Mouse (Mus musculus): ENCODE measurements around the gene Cables2. TPM values are rescaled to one million over a fixed set of nuclear protein-coding genes. Genes with fewer than 3 reads are reported as not detected.

Cables2 gene
- total RNA-seq, 1 experiment = 13.4 TPM

DNA sequence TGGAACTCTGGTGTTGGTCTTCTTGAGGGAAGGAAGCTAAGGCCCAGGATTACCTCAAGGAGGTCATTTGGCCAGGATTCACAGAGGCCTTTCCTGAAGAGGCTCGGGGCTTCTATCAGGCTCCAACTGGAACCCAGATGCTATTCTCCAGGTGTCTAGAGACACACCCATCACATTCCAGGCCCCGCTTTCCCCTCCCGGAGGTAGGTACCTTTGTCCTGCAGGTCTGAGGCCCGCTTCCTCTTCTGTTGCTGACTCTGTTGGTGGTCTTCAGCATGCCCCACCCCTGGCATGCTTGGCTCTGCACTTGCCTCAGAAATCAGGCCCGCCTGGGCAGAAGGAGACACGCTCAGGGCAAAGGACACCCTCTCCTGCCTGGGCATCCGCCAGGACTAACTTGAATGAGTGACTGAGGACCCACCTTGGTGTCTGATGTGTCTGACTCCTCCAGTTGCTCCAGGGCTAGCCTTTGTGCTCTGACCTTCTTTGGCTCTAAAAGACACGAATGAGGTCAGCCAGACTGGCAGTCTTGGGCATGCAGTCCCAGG is 4.6 kb upstream of the Cables2 start:
- Histone ChIP-seq H3K27ac (ENCODE audit: insufficient read depth, low read depth, low read length, poor library complexity, severe bottlenecking) (peak overlapping the region; percentile 28; the same call in 1 of the 2 replicates), H3K9me3 (ENCODE audit: control insufficient read depth, insufficient read depth, low read depth, low read length) (no peaks in the 10 kb centered on the region), H3K36me3 (ENCODE audit: control insufficient read depth, insufficient read depth, low read length, poor library complexity, severe bottlenecking) (no peaks in the 10 kb centered on the region; the same call in 1 of the 2 replicates), H3K4me1 (ENCODE audit: control insufficient read depth in 2 of 2, insufficient read depth in 2 of 2, low read length in 2 of 2, poor library complexity in 1 of 2) (peaks cover 0 to 35% of the 10 kb centered on the region in 2 experiments; a peak in 3 of 4 replicates), H3K4me3 (ENCODE audit: insufficient read depth in 1 of 2, low read depth in 1 of 2, low read length in 2 of 2, poor library complexity in 1 of 2, severe bottlenecking in 1 of 2) (no peak overlapping the region), H3K9ac (ENCODE audit: insufficient read depth, low read depth, low read length, poor library complexity, severe bottlenecking) (no peak overlapping the region)
- in situ Hi-C loops (cut with MboI; ENCODE audit: low sequenced_read_pairs in 2 of 2, unreplicated experiment in 2 of 2) = loop anchor here in 1 of 2 experiments (10.0 kb wide), 1 partner anchor 67 kb away; no protein-coding TSS in a partner anchor
- TF ChIP-seq CHD2 (IDR thresholded peaks at IDR 0.05; ENCODE audit: low read depth, low read length) (no peak), ZNF384 (IDR thresholded peaks at IDR 0.05; ENCODE audit: low read depth, low read length) (no peak), MAFK (IDR thresholded peaks at IDR 0.05; ENCODE audit: insufficient read depth, low read depth, low read length) (no peak), HCFC1 (IDR thresholded peaks at IDR 0.05; ENCODE audit: borderline replicate concordance, insufficient read depth, low read length) (no peak), ZC3H11A (IDR thresholded peaks at IDR 0.05; ENCODE audit: borderline replicate concordance, low read depth, low read length) (no peak)
- no peak for DNase-seq (ENCODE audit: low read depth, low spot score)

DNA sequence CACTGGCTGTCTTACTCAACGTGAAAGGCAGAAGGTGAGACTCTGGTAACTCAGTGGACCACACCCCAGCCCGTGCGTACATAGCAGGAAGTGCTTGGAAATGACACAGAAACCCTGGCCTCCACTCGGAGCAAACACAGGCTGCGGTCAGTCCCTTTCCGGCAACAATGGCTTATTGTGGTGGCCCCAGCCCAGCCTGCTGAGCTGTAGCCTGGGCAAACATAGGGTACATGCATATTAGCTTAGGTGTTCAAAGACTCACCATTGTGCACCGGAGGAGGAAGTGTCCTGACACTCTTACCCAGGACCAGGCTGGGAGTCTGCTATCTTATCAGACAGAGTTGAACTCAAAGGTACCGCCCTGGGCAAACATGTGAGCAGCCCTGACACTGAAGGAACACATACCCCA is 3.6 kb upstream of the Cables2 start:
- Histone ChIP-seq H3K36me3 (ENCODE audit: control insufficient read depth, insufficient read depth, low read length, poor library complexity, severe bottlenecking) (peaks cover under 1% of the 10 kb centered on the region; the same call in 1 of the 2 replicates), H3K4me1 (ENCODE audit: control insufficient read depth in 2 of 2, insufficient read depth in 2 of 2, low read length in 2 of 2, poor library complexity in 1 of 2) (peaks cover 0 to 33% of the 10 kb centered on the region in 2 experiments; a peak in 3 of 4 replicates), H3K27ac (ENCODE audit: insufficient read depth, low read depth, low read length, poor library complexity, severe bottlenecking) (no peak overlapping the region), H3K9me3 (ENCODE audit: control insufficient read depth, insufficient read depth, low read depth, low read length) (no peaks in the 10 kb centered on the region), H3K4me3 (ENCODE audit: insufficient read depth in 1 of 2, low read depth in 1 of 2, low read length in 2 of 2, poor library complexity in 1 of 2, severe bottlenecking in 1 of 2) (no peak overlapping the region), H3K9ac (ENCODE audit: insufficient read depth, low read depth, low read length, poor library complexity, severe bottlenecking) (no peak overlapping the region)
- in situ Hi-C loops (cut with MboI; ENCODE audit: low sequenced_read_pairs in 2 of 2, unreplicated experiment in 2 of 2) = loop anchor here in 1 of 2 experiments (10.0 kb wide), 1 partner anchor 68 kb away; no protein-coding TSS in a partner anchor
- TF ChIP-seq ZC3H11A (IDR thresholded peaks at IDR 0.05; ENCODE audit: borderline replicate concordance, low read depth, low read length) (no peak), CHD2 (IDR thresholded peaks at IDR 0.05; ENCODE audit: low read depth, low read length) (no peak)
- no peak for DNase-seq (ENCODE audit: low read depth, low spot score)

DNA sequence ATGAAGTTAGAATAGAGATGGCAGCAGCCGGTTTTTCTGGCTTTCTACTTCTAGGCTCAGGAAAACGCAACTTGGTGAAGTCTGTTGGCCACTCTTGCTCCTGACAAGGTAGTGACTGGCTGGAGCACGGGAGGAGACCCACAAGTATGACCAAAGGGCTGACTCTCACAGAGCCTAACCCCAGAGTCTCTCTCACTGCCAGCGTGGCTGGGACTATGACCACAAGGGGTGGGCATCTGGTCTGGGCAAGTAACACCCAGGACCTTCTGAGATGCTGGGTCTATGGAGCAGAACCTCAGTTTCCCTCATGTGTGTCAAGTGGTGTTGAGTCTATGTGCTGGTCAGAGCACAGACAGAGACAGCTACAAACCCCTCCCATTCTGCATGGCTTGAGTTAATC is 3.1 kb upstream of the Cables2 start:
- Histone ChIP-seq H3K9me3 (ENCODE audit: control insufficient read depth, insufficient read depth, low read depth, low read length) (no peaks in the 10 kb centered on the region), H3K27ac (ENCODE audit: insufficient read depth, low read depth, low read length, poor library complexity, severe bottlenecking) (no peak overlapping the region), H3K4me1 (ENCODE audit: control insufficient read depth in 2 of 2, insufficient read depth in 2 of 2, low read length in 2 of 2, poor library complexity in 1 of 2) (peaks cover 0 to 34% of the 10 kb centered on the region in 2 experiments; a peak in 3 of 4 replicates), H3K36me3 (ENCODE audit: control insufficient read depth, insufficient read depth, low read length, poor library complexity, severe bottlenecking) (peaks cover 4% of the 10 kb centered on the region; the same call in 1 of the 2 replicates), H3K4me3 (ENCODE audit: insufficient read depth in 1 of 2, low read depth in 1 of 2, low read length in 2 of 2, poor library complexity in 1 of 2, severe bottlenecking in 1 of 2) (0 out of 4 replicates have a peak overlapping the region, but pooled peaks of 1 of the 2 experiments have one; percentile 14), H3K9ac (ENCODE audit: insufficient read depth, low read depth, low read length, poor library complexity, severe bottlenecking) (no peak overlapping the region)
- no peak for TF ChIP-seq ZC3H11A (IDR thresholded peaks at IDR 0.05; ENCODE audit: borderline replicate concordance, low read depth, low read length)
- in situ Hi-C loops (cut with MboI; ENCODE audit: low sequenced_read_pairs in 2 of 2, unreplicated experiment in 2 of 2) = loop anchor here in 1 of 2 experiments (10.0 kb wide), 1 partner anchor 68 kb away; no protein-coding TSS in a partner anchor
- DNase-seq (ENCODE audit: low read depth, low spot score) = no peak

DNA sequence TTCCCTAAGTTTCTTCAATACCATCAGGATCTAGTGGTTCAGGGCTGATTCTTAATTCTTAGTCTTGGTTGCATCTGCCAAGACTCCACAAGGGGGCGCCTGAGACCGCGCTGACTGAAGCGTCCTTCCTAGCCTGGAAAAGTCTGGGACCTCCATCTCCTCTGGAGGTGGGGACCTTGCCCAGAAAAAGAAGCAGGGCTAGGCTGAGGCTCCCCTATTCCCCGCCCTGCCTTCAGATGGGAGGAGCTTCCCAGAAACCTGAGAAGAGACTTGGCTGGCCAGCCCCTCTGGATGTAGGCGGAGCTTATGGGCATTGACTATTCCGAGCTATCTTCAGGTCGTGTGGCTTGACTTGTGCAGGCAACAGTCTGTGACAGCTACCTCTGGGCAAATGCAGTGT is 2.5 kb upstream of the Cables2 start:
- peaks cover 0 to 33% of the 10 kb centered on the region in 2 experiments; a peak in 3 of 4 replicates for H3K4me1 ChIP-seq (ENCODE audit: control insufficient read depth in 2 of 2, insufficient read depth in 2 of 2, low read length in 2 of 2, poor library complexity in 1 of 2)
- H3K9ac ChIP-seq (ENCODE audit: insufficient read depth, low read depth, low read length, poor library complexity, severe bottlenecking) = no peak overlapping the region
- peak; percentile 95 for TF ChIP-seq ZC3H11A (IDR thresholded peaks at IDR 0.05; ENCODE audit: borderline replicate concordance, low read depth, low read length)
- no peak for TF ChIP-seq HCFC1 (IDR thresholded peaks at IDR 0.05; ENCODE audit: borderline replicate concordance, insufficient read depth, low read length)
- H3K9me3 ChIP-seq (ENCODE audit: control insufficient read depth, insufficient read depth, low read depth, low read length) = no peaks in the 10 kb centered on the region
- H3K4me3 ChIP-seq (ENCODE audit: insufficient read depth in 1 of 2, low read depth in 1 of 2, low read length in 2 of 2, poor library complexity in 1 of 2, severe bottlenecking in 1 of 2) = 0 out of 4 replicates have a peak overlapping the region, but pooled peaks of 1 of the 2 experiments have one; percentile 14
- peaks cover 4% of the 10 kb centered on the region; the same call in 1 of the 2 replicates for H3K36me3 ChIP-seq (ENCODE audit: control insufficient read depth, insufficient read depth, low read length, poor library complexity, severe bottlenecking)
- peak; percentile 97 for DNase-seq (ENCODE audit: low read depth, low spot score)
- H3K27ac ChIP-seq (ENCODE audit: insufficient read depth, low read depth, low read length, poor library complexity, severe bottlenecking) = no peak overlapping the region
- in situ Hi-C loops (cut with MboI; ENCODE audit: low sequenced_read_pairs in 2 of 2, unreplicated experiment in 2 of 2) = loop anchor here in 1 of 2 experiments (10.0 kb wide), 1 partner anchor 69 kb away; no protein-coding TSS in a partner anchor

DNA sequence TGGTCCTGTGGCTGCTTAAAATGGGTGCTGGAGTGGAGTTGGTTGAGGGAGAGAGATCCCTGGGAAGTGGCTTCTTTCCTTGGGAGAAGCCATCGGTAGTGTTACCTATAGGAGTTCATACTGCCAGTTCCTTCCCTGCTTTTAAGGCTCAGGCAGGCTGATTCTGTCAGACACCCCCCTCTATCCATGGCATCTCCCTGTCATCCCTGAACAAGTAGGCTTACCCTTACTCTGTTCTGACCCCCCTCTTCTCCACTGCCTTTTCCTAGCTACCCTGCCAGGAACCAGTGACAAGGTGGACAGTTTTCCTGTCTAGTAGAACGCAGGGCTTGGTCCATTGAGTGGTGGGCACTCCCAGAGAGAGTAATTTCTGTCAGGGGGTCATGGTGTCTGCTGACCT is 1.2 kb upstream of the Cables2 start:
- in situ Hi-C loops (cut with MboI; ENCODE audit: low sequenced_read_pairs in 2 of 2, unreplicated experiment in 2 of 2) = loop anchor here (5.0 to 10.0 kb wide), 2 partner anchors 70 to 73 kb away; no protein-coding TSS in a partner anchor
- Histone ChIP-seq H3K4me1 (ENCODE audit: control insufficient read depth in 2 of 2, insufficient read depth in 2 of 2, low read length in 2 of 2, poor library complexity in 1 of 2) (peaks cover 0 to 29% of the 10 kb centered on the region in 2 experiments; a peak in 3 of 4 replicates), H3K9me3 (ENCODE audit: control insufficient read depth, insufficient read depth, low read depth, low read length) (no peaks in the 10 kb centered on the region), H3K36me3 (ENCODE audit: control insufficient read depth, insufficient read depth, low read length, poor library complexity, severe bottlenecking) (peaks cover 7% of the 10 kb centered on the region; the same call in 1 of the 2 replicates), H3K4me3 (ENCODE audit: insufficient read depth in 1 of 2, low read depth in 1 of 2, low read length in 2 of 2, poor library complexity in 1 of 2, severe bottlenecking in 1 of 2) (no peak overlapping the region), H3K27ac (ENCODE audit: insufficient read depth, low read depth, low read length, poor library complexity, severe bottlenecking) (no peak overlapping the region), H3K9ac (ENCODE audit: insufficient read depth, low read depth, low read length, poor library complexity, severe bottlenecking) (no peak overlapping the region)
- DNase-seq (ENCODE audit: low read depth, low spot score) = no peak
- no peak for TF ChIP-seq ZNF384 (IDR thresholded peaks at IDR 0.05; ENCODE audit: low read depth, low read length)
- no peak for TF ChIP-seq HCFC1 (IDR thresholded peaks at IDR 0.05; ENCODE audit: borderline replicate concordance, insufficient read depth, low read length)
- TF ChIP-seq CHD2 (IDR thresholded peaks at IDR 0.05; ENCODE audit: low read depth, low read length) = no peak
- no peak for TF ChIP-seq ZC3H11A (IDR thresholded peaks at IDR 0.05; ENCODE audit: borderline replicate concordance, low read depth, low read length)
- TF ChIP-seq MAFK (IDR thresholded peaks at IDR 0.05; ENCODE audit: insufficient read depth, low read depth, low read length) = no peak

All from ES-E14 (cell line).